Mouse (Mus musculus): Measurements from ENCODE around the gene Soga1.
A peak's percentile ranks its signal among the peaks of the same experiment; 100 is the strongest.

Gene Soga1

GRCm38 (mm10) chr2:157078793-157079700 is at the start of gene Soga1:
TSS of gene Soga1 (minus strand) at chr2:157079254.
- peak; percentile 92 for DNase-seq (ENCODE audit: low spot score)

DNA sequence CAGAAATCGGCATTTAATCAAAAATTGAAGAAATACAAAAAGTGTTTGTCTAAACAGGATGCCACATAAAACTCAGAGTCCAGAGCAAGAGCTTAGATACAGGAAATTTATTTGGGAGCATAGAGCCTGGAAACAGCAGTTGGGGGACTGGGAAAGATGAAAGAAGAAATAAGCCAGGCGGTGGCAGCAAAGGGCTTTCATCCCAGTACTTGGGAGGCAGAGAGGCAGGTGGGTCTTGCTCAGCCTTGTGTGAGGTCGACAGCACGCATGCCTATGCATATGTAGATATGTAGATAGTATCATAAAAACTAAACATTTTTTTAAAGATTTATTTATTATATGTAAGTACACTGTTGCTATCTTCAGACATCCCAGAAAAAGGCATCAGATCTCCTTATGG is 49.0 kb upstream of the Soga1 start:
- no peak for DNase-seq (ENCODE audit: low spot score)

GRCm38 (mm10) chr2:157127370-157127769 is 48.3 kb upstream of the Soga1 start:
- no peak for DNase-seq (ENCODE audit: low spot score)

- no peak for DNase-seq (ENCODE audit: low spot score)
Observed at GRCm38 (mm10) chr2:157125246-157125645, 46.2 kb upstream of the Soga1 start.

DNA sequence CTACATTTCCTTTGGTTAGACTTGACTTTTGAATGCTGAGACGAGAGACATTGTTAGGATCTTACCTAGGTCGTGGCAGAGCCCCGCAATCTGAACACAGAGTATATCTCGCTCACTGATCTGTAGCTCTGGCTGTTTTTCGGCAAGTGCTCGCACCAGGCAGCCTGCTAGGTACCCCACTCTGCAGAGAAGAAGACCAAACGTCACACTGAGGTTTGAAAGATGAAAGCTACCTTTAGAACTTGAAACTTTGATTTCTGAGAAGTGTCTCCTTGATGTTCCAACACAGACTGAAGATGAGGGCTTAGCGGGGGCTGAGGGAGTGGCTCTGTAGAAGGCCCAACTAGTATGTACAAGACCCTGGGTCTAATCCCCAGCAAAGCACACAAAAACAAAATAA is 42.7 kb upstream of the Soga1 start:
- no peak for DNase-seq (ENCODE audit: low spot score)

- no peak for DNase-seq (ENCODE audit: low spot score)
Observed at GRCm38 (mm10) chr2:157119075-157119474, 40.0 kb upstream of the Soga1 start.

DNA sequence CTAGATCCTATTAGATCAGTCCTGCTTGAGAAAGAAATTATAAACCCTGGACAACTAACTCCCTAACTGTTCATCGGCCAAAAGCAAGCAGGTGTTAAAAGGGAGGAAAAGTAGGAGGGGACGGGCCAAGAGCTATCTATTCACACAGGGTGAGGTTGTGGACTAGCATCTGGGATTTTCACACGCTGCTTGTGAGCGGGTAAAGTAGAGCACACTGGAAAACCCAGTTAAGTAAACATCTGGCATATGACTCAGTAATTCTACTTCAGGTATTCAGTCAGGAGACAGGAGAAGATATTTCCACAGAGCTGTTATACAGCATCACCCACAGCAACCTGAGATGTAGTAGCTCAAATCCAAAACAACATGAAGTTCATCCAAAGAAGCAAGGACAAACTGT is 39.5 kb upstream of the Soga1 start:
- DNase-seq (ENCODE audit: low spot score), result no peak

GRCm38 (mm10) chr2:157116964-157117363 is 37.9 kb upstream of the Soga1 start:
- DNase-seq (ENCODE audit: low spot score), result no peak

GRCm38 (mm10) chr2:157108236-157108635 is 29.2 kb upstream of the Soga1 start:
- DNase-seq (ENCODE audit: low spot score), result no peak

DNA sequence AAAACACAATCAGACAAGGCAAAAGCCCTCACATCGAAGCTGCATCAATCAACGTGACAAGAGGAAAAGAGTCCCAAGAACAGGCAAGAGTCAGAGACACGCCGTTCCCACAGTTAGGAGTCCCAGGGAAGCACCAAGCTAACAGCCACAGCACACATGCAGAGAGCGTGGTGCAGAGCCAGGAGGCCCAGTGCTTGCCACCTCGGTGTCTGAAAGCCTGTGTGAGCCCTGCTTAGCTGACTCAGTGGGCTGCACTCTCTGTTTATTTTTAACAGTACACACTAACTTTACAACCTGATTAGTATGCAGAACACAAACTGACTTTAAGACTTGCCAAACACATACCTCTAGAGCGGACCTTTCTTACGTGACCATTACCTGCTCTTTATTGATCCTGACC is 25.4 kb upstream of the Soga1 start:
- DNase-seq (ENCODE audit: low spot score), result no peak

DNA sequence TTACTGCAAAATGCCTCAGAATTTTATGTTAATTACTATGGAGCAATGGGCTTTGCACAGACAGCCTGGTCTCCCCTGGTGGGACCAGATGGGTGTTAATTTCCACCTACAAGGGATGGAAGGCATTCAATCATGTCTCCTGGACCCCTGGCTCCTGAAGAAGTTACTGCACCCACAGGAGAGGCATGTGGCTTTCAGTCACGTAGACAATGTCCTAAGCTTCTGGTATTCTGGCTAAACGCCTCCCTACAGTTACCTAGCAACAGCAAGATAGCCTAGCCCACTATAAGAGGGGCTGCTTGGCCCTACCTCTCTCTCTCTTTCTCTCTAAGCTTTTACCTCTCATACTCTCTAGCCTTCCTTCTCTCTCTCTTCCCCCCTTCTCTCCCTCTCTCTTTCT is 23.2 kb upstream of the Soga1 start:
- no peak for DNase-seq (ENCODE audit: low spot score)

DNA sequence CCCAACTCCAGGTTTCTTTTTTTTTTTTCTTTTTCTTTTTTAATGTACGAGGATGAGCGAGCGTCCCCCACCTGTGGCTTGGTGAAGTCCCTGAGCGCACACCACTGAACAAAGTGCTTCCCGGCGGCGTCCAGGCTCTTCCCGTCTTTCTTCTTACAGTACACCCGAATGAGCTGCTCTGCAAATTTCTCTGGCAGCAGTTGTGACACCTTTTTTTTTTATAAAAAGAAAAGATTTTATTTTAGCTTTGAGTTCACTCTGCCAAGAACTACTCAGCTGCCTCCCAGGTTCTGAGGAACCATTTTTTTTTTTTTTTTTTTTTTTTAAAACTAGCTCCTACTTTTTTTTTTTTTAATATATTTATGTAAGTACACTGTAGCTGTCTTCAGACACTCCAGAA is 22.6 kb upstream of the Soga1 start:
- DNase-seq (ENCODE audit: low spot score), result no peak

- no peak for DNase-seq (ENCODE audit: low spot score)
Observed at GRCm38 (mm10) chr2:157100319-157100605, 21.2 kb upstream of the Soga1 start.

GRCm38 (mm10) chr2:157099532-157100318 is 20.7 kb upstream of the Soga1 start:
- DNase-seq (ENCODE audit: low spot score), result no peak

DNA sequence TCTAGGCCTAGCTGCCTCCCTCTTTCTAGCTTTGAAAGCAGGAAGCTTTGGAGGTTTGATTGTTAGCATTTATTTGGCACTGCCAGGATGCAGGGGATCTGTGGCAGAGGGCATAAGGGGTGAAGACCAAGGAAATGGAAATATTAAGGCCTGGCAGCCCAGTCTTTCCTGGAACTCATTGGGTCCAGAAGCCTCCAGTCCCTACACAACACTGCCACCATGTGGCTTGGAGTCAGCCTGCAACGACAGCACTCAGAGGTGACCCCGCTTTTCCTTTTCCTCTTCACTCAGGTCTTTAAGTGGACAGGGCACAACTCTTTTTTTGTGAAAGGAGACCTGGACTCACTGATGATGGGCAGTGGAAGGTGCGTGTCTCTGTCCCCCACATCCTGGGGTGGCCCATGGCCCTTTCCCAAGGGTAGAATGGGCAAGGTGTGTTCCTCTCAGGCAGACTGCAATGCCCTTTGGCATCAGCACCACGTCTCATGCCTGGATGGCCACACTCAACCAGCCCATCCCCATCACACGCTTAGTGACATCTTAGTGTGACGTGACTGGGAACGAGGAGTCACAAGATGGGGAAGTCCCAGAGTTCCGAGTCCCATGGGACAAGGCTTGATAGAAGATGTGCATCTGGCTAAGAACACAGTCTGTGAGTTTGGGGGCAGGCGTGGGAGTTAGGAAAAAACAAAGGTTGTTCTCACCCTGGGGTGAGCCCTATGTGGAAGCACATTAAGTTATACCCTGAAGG is 16.1 kb upstream of the Soga1 start:
- DNase-seq (ENCODE audit: low spot score), result peak; percentile 76

DNA sequence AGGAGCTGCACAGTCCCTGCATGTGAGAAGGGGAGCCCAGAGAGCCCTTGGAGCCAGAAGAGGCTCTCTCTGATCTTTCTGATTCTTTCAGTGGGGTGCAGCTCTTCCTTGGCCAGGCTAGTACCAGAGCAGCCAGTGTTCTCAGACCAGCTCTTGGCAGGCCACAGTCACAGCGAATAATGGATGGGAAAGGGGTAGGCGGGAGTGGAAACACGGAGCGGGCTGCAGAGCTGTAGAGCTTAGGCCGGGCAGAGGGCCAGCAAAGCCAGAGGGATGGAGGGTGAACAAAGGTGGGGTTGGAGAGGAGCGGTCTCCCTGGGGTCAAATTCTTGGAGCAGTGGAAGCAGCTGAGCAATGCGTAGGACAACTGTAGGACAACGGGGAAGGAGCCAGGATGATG is 13.0 kb upstream of the Soga1 start:
- no peak for DNase-seq (ENCODE audit: low spot score)

DNA sequence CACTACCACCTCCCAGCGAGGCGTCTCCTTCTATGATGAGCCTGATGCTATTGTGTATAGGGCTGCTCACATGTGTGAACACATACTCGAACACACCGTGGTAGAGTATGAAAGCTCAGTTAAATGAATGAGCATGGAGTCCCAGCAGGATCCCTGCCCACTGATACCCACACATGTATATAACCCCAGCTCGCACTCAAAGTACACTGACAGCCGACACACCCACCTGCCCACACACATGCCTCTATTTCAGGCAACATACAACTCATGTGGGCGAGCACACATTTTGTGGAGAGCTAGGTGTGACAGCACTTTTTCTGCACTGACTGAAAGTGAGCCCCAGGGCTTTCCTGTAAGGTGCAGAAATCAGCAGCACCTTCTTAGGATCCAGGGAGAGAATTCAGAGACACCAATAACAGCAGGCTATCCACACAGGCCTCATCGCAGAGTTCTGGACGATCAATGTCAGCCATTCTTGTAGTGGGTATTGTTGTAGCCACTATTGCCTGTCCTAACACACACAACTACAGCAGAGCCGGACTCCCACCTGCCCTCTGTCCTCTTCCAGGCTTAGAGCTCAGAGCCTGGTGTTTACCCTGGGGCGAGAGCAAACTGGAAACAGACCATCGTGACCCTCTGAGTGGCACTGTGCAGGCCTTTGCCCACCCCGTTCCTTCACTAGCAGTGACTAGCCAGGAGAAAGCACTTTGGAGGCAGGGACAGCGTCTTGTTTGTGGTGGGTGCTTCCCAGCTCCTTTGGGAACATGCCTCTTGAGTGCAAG is 8.7 kb upstream of the Soga1 start:
- DNase-seq (ENCODE audit: low spot score), result no peak

DNA sequence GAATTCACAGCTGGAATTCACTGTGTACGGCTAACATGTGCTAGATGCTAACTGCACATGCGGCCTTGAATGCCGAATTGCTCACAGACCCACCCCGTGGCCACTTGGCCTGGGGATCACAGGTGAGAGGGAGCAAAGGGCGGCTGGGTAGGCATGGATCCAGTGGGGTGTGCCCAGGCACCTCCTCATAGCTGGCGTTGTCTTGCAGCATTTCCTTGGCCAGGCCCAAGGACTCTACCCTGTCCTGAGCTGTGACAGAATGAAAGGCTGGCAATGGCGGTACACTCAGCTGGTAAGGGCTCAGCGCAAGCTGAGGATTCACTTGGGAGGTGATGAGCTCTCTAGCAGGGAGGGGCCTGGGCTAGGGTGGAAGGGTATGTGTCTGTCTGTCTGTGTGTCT is 7.7 kb upstream of the Soga1 start, which contains the start of gene Tldc2:
TSS of gene Tldc2 (plus strand) at position 260 of the 400 bp plus-strand sequence.
- no peak for DNase-seq (ENCODE audit: low spot score)

DNA sequence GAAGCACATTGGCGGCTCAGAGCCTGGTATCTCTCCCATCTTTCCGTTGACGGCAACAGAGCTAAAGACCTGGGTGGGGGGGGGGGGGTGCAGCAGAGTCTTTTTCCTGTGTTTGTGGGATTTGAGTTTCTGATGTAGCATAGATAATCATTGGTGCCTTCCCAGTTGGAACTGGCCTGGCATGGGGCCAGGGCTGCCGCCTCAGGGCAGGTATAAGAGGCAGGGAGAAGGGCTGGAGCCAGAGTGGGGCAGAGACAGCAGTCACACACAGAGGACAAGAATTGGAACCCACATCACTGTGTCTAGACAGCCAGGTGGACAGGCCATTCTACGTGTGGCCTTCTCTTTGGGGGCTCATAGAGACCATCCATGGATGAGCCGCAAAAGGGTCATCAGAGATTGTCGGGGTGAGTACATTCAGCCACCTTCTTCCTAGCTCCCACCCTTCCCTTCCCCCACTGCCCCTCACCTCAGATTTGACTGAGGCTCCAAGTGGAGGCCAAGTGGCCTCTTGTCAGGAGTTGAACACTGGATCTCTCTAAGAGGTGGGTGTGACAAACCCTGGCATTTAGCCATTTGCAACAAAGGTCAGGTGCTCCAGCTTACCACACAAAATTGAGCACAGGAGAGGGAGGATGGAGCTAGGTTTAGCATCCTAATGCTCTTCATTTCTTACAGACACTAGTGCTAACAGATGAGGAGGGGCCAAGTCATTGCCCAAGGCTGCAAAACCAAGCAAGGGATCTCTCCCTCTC is 6.0 kb upstream of the Soga1 start:
- DNase-seq (ENCODE audit: low spot score), result no peak

DNA sequence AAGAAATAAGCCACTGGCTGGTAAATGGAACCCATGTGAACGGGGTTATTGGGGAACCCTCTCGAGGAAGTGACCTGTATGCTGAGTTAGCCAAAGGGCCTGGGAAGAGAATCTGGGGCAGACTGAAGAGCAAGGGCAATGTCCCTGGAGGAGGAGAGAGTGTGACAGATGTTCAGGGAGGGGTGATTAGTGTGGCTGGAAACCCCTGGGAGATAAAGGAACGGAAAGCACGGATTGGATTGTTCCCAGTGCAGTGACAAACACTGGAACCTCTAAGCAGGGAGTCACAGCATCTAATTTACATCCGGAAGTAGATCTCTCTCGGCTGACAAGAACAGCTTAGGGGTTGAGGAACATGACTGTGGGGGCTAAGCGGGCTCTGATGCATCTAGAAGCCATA is 2.9 kb upstream of the Soga1 start:
- no peak for DNase-seq (ENCODE audit: low spot score)

DNA sequence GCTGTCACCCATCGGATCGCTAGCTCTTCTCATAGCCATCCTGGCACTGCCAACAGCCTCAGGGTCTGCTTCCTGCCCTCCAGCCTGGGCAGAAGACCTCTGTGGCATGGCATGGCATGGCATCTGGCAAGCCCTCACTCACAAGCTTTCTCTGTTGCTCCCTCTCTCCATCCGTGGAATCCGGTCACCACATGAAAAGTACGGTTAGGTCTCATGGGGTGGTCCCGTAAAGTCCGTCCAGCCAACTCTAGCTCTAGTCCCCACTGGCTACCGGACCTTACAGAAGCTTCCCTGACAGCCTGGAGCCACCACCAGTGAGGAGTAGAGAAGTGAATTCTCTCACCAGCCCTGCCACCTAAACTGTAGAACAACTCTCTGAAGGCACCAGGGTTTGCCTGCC is 2.3 kb upstream of the Soga1 start:
- no peak for DNase-seq (ENCODE audit: low spot score)

All from ovary, postnatal 36 days (tissue).